Mouse (Mus musculus) T-helper 17 cell (primary cell): ENCODE measurements around the gene Sdhaf3.

ENCODE experiments used
- in situ Hi-C, 2 experiments: fragments of 300-600 bp; cut with MboI, MseI; formaldehyde crosslinking; loops; 1 replicate in 1 of 2; 2 replicates in 1 of 2; pipeline ENCODE4 v1.15.1; 2025; ENCODE audit warnings: high pct_unique_total_duplicates in 2 of 2

The Sdhaf3 gene

DNA sequence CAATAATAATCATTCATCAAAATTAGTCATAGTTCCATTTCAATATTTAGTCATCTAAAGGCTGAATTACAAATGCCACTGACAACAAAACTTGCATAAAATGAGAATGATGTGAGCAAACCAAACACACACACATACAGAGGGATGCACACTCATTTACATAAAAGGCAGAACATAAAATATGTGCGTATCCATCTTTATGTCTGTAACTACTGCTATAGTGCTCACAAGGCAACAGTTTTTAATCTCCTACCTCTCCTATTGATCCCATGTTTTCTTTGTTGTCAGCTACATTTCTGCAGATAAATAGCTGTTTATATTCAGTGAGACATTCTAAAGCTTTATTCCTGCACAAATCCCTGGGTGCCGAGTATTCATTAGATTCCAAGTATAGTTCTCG, 107.0 kb downstream of the Sdhaf3 start:
- in situ Hi-C loops, result loop anchor here in 1 of 2 experiments (10.0 kb wide), 1 partner anchor 1988 kb away; no protein-coding TSS in a partner anchor

DNA sequence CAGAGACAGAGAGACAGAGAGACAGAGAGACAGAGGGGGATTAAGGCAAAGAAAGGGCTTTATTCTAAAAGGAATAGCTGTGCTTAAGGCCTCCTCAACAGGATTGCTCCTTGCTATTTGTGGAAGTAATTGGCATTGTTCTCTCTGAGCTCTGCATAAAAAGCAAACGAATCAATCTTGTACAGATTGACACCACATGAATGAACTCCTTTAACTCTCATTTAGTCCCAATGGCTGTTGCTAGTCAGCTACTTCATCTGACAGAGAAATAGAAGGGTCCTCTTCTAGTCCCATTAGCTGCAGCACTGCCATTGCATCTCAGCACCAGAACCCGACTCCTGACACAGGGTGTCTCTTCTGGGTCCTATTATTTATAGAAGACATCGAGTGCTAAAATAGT, 113.0 kb downstream of the Sdhaf3 start:
- in situ Hi-C loops, result loop anchor here in 1 of 2 experiments (10.0 kb wide), 1 partner anchor 1994 kb away; no protein-coding TSS in a partner anchor

DNA sequence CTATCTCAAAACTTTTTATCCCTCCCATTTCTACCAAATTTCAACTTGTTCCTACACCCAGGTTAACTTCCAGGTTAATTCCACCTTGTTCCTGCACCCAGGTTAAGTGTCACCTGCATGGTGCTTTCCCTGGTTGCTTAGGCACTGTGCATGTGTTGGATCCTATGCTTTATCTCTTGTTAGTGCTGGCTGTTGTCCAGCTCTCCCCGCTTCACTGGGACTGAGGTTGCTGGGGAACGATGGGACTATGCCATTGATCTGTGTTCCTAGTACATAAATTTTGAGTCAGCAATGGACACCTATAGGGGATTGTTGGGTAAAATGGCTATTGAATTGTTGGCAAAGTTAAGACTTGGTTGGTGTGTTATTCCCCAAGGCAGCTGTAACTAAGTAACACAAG, 113.7 kb downstream of the Sdhaf3 start:
- in situ Hi-C loops, result loop anchor here in 1 of 2 experiments (10.0 kb wide), 1 partner anchor 1995 kb away; no protein-coding TSS in a partner anchor

DNA sequence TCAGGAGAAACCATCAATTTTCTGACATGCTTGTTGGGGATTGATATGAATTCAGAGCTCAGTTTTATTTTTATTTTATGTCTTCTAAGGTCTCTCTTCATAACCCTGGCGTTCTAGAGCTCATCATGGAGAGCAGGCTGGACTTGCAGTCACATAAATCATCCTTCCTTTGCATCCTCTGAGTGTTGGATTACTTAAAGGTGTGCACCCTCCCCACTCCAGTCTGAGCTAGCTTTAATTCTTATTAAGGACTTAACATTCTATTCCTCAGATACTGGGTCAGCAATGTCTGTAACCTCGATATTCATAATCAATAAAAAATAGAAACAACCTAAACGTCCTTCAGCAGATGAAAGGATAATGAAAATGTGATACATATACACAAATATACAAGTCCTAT, 126.2 kb downstream of the Sdhaf3 start:
- in situ Hi-C loops, result no loop called here

DNA sequence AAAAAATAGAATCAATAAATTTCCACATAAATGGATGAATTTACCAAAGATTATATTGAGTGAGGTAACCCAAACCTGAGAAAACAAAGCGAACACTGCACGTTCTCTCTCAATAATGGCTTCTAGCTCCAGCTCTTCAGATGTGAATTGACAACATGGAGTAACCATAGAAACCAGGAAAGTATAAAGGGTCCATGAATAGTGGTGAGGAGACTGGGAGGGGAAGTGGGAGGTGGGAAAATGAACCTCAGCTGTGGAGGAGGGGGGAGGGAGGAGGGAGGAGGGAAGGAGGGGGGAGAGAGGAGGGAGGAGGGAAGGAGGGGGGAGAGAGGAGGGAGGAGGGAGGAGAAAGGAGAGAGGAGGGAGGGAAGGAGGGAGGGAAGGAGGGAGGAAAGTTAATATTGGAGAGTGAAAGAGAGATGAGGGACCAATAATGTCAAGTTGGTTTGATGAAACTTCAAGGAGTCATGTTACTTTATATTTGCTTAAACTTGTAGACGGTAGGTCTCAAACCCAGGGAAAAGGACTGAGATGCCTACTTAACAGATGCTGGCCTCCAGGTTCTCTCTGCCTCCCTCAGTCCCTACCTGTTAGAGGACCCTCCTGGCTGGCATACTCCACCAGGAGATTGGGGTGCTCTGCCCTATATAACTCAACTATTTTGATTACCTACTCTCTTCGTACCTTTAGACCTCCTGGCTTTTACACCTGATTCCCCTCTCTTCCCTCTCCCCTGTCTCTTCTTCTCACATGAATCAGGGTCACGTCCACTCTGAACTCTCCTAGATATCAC, 126.9 kb downstream of the Sdhaf3 start:
- in situ Hi-C loops, result no loop called here

DNA sequence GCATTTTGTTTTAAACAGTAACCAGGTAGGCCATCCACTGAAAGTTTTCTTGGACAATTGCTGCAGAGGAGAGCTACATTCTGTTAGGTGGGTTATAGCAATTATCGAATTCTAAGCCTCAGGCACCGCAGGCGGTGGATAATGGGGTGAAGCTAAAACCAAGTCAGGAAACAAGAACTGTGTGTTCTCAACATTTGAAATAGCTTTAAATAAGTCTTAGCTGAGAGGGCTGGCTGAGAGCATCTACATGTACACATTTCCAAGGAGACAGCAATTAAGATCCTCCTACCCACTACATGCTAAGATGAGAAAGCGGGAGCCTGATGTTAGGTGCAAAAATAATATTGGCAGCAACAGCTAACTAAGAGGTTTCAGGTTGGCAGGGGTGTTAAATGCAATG, 127.9 kb downstream of the Sdhaf3 start:
- in situ Hi-C loops, result no loop called here

DNA sequence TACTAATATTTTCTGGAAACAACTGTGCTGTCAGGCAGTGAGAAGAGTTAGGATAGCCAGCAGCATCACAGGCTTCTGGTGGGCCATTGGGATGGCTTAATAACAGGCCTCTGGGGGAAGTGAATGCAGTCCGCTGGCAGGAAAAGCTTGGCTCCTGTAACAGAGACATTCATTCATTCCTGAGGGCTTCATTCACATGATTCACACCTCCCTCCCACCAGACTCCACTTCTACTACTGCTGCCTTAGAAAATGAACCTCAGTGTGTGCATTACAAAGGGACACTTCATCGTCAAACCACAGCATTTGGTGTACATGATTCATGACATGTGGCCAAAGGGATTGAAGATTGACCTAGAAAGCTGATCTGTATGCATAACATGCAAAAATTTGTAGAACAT, 128.6 kb downstream of the Sdhaf3 start:
- in situ Hi-C loops, result no loop called here

DNA sequence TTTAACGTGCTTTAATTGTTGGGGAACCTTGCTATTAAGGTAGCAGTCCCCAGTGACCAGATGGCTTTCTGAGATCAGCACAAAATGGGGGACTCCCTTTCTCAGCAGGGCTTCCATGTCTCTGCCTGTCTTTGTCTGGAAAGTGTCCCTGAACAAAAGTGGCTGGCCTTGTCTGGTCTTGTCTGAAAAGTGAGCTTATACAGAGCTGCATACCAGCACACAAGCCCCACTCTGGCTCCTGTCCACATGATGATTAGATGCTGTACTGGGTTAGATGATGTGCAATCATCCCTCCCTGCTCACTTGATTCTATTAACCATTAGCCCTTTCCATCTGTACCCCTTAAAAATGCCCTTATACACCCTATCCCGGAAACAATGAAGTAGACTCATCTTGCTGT, 129.7 kb downstream of the Sdhaf3 start:
- in situ Hi-C loops, result no loop called here

DNA sequence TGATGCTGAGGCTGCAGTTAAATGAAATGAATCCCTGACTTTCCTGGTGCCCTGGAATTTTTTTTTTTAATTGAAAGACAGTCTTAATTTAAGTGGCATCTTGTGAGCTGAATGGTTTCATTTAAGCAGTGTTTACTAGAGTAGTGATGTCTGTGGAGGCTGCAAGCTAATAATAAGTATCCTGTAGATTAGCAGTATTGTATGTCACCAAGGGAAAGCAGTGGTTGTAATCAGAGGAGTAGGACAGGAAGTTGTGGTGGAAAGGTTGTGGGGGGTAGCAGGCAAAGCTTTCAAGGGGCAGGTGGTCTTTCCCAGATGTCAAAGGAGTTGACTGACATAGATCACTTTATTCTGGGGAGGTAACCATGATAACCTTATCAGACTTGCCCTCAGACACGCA, 136.3 kb downstream of the Sdhaf3 start:
- in situ Hi-C loops, result loop anchor here in 1 of 2 experiments (10.0 kb wide), 1 partner anchor 1673 kb away; no protein-coding TSS in a partner anchor
